Mouse (Mus musculus) small intestine, adult 2 months (tissue): ENCODE data around the gene Rps6ka5.

Experiments
- CTCF ChIP-seq: fragments of 200-500 bp; IDR thresholded peaks from 2 replicates; pipeline ENCODE4 v1.5.1; 2012; ENCODE audit warnings: low read depth, mild to moderate bottlenecking, control low read depth, inconsistent platforms, low read length, moderate library complexity, mixed read lengths; ENCODE audit not compliant: insufficient replicate concordance, insufficient read length; ENCODE audit errors: extremely low read depth
- POLR2A ChIP-seq: fragments of 200-500 bp; IDR thresholded peaks from 2 replicates; pipeline ENCODE4 v1.6.1; 2012; ENCODE audit warnings: low read depth, mild to moderate bottlenecking, control low read depth, inconsistent platforms, low read length, moderate library complexity

DNA sequence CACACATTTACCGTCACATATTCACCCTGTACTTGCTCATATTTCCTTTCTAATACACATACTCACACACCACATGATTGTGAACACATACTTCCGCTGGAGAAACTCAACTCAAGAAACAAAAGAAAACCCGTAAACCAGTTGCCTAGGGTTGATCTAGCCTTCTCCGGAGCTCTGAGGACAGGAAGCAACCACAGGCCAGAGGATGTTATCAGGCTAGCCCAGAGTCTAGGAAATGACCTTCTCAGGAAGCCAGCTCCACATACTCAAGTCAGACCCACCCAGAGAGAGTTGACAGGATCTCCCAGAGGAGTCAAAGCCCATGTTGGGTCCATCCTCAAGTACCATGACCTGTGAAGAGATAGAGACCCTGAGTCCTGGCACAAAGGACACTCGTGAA, 218.1 kb downstream of the Rps6ka5 start:
- TF ChIP-seq POLR2A (no peak), CTCF (no peak)
